Mouse (Mus musculus): ENCODE results near the gene Tle1. TPM values are rescaled to one million over a fixed set of nuclear protein-coding genes. Genes with fewer than 3 reads are reported as not detected.
A peak's percentile ranks its signal among the peaks of the same experiment; 100 is the strongest.

Gene Tle1
- polyA plus RNA-seq, 1 experiment = 57.0 TPM

DNA sequence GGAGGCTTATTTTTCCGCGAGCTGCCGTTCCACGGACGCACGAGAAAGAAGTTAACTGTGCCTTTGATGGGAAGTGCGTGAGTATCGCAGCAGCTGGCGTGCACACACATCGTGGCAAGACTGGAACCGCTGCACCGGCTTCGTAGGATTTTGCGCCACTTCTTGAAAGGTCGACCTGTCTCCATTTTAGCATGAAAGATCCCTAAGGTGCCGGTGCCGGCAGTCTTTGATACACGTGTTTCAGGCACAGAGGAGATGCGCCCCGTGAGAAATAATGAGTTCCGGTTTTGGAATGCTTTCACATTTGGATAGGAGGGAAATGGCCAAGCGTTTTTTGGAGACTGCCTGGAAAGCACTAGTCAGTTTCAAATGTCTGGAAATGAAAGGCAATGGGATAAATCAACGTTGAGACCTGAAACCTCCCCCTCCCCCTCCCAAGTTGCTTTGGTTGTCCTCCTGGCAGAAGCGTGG lies 837 bp upstream of the Tle1 start:
- WGBS = under 1% methylated on average over 24 of the region's 24 CpGs
- Histone ChIP-seq H3K27me3 (ENCODE audit: control insufficient read depth, insufficient read depth, low read length) (no peaks in the 10 kb centered on the region), H3K4me1 (ENCODE audit: control insufficient read depth, insufficient read depth, insufficient read length, low read length) (peaks cover 4% of the 10 kb centered on the region; the same call in 1 of the 2 replicates), H3K36me3 (ENCODE audit: control insufficient read depth, insufficient read depth, low read length) (0 out of 2 replicates have a peak, but pooled peaks cover 2% of the 10 kb centered on the region), H3K27ac (ENCODE audit: insufficient read depth, low read depth, low read length) (peak overlapping the region; percentile 78), H3K4me3 (ENCODE audit: low read depth, low read length) (peak overlapping the region; percentile 94)
- no peak for TF ChIP-seq CTCF (IDR thresholded peaks at IDR 0.05; ENCODE audit: extremely low read depth, insufficient read length, insufficient replicate concordance, low read depth, low read length)
- TF ChIP-seq POLR2A (IDR thresholded peaks at IDR 0.05; ENCODE audit: low read depth, low read length) = no peak

DNA sequence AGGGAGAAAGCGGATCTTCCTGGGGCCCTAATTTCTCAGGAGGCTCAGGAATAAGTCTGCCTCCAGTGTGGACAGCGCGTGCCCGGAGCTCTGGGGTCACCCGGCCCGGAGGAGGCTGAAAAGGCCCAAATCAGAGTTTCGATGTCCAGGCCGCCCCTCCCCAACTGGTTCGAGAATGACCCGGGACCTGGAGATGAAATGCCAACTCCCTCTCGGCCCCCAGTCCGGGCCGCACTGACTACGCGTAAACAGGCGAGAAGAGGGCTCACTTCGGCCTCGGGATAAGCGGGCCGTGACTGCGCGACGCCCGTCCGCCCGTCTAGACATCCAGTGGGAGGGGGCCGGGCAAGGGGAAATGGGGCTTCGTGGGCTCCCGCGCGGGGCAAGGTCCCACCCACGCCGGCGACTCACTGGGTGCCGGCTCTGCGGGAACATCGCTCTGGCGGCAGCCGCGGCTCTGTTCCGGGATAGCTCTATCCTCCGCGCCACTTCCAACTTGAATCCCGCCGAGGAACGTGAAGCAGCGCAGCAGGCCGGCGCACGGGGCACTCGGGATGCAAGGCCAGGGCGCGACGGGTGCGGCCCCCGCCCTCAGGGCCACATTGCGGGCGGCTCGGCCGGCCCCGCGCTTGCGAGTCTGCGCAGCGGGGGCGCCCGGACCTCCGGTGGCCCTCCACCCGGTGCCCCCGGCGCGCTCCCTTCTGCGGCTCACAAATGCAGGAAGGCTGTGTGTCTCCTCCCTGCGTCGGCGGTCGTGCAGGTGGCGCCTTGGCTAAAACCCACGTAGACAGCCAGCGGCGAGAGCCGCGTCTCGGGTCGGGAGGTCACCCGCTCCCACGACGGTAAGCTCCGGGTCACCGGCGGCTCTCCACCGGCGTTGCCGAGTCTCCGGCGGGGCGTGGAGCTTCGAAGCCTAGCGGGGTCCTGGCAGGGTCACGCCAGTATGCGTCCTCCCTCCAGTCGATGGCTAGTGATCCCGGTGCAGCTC lies 854 bp downstream of the Tle1 start:
- Histone ChIP-seq H3K36me3 (ENCODE audit: control insufficient read depth, insufficient read depth, low read length) (peaks cover 5% of the 10 kb centered on the region; the same call in 1 of the 2 replicates), H3K27ac (ENCODE audit: insufficient read depth, low read depth, low read length) (peak overlapping the region; percentile 82), H3K4me3 (ENCODE audit: low read depth, low read length) (peak overlapping the region; percentile 87), H3K27me3 (ENCODE audit: control insufficient read depth, insufficient read depth, low read length) (no peaks in the 10 kb centered on the region), H3K4me1 (ENCODE audit: control insufficient read depth, insufficient read depth, insufficient read length, low read length) (peaks cover 4% of the 10 kb centered on the region; the same call in 1 of the 2 replicates)
- TF ChIP-seq CTCF (IDR thresholded peaks at IDR 0.05; ENCODE audit: extremely low read depth, insufficient read length, insufficient replicate concordance, low read depth, low read length) (no peak), POLR2A (IDR thresholded peaks at IDR 0.05; ENCODE audit: low read depth, low read length) (no peak)
- WGBS = under 1% methylated on average over 103 of the region's 103 CpGs

DNA sequence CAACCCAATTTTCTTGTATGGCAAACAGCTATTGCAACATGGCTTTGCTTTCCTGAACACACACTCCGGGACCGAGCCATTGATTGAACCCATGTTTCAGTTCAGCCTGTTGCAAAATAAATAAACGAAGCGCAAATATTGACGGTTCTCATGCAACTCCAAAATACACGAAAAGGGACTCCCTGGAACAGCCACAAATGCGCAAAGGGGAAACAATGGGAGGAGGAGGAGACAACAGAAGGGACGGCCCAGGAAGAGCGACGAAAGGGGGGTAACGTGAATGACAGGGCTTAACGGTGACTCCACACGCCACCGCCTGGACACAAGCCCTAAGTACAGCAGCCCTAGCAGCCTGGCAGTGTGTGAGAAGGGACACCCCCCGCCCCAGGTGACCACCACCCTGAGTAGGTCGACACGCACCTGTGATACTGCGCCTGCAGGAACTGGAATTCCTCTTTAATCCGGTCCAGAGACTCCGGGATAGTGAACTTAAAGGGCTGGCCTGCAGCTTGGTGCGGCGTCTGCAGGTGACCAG lies 1.8 kb downstream of the Tle1 start:
- Histone ChIP-seq H3K4me3 (ENCODE audit: low read depth, low read length) (peak overlapping the region; percentile 87), H3K27me3 (ENCODE audit: control insufficient read depth, insufficient read depth, low read length) (no peaks in the 10 kb centered on the region), H3K27ac (ENCODE audit: insufficient read depth, low read depth, low read length) (peak overlapping the region; percentile 82), H3K4me1 (ENCODE audit: control insufficient read depth, insufficient read depth, insufficient read length, low read length) (peaks cover 4% of the 10 kb centered on the region; the same call in 1 of the 2 replicates), H3K36me3 (ENCODE audit: control insufficient read depth, insufficient read depth, low read length) (peaks cover 12% of the 10 kb centered on the region)
- TF ChIP-seq CTCF (IDR thresholded peaks at IDR 0.05; ENCODE audit: extremely low read depth, insufficient read length, insufficient replicate concordance, low read depth, low read length) (peak; percentile 74; the same call in 1 of the 2 replicates), POLR2A (IDR thresholded peaks at IDR 0.05; ENCODE audit: low read depth, low read length) (no peak)
- WGBS = 1% methylated on average over 22 of the region's 22 CpGs

DNA sequence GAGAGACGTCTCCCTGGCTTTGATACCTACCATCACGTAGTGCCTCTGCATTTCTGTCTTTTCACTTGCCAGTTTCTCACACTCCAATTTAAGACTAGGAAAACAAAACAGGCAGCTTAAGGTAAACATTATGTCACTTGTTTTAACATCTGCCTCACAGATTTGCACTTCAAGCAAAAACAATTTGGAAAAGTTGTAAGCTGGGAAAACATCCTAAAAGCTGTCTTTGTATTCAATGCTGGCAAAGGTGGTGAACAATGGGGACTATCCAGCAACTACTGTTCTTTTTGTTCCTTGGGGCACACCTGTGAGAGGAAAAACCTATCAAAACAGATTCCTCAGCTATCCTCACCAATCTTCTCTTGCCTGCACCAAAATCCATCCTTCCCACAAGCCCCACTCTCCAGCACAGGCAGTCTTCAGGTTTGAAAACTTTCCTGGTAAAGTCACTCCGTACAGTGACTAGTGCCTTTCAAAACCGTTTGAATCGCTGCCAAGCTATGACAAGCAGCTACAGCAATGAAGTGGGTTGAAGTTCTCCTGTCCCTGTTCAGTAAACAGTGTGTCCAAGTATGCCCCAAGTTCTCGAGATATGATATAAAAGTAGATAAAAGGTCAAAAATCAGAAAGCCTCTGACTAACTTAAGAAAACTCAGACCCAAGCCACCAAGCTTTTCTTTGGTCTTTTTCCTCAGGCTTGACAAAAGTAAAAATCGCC lies 2.7 kb downstream of the Tle1 start:
- Histone ChIP-seq H3K27me3 (ENCODE audit: control insufficient read depth, insufficient read depth, low read length) (no peaks in the 10 kb centered on the region), H3K27ac (ENCODE audit: insufficient read depth, low read depth, low read length) (0 out of 2 replicates have a peak overlapping the region, but pooled peaks have one; percentile 82), H3K4me3 (ENCODE audit: low read depth, low read length) (peak overlapping the region; percentile 14; the same call in 1 of the 2 replicates), H3K4me1 (ENCODE audit: control insufficient read depth, insufficient read depth, insufficient read length, low read length) (peaks cover 4% of the 10 kb centered on the region; the same call in 1 of the 2 replicates), H3K36me3 (ENCODE audit: control insufficient read depth, insufficient read depth, low read length) (peaks cover 16% of the 10 kb centered on the region)
- TF ChIP-seq POLR2A (IDR thresholded peaks at IDR 0.05; ENCODE audit: low read depth, low read length) (no peak), CTCF (IDR thresholded peaks at IDR 0.05; ENCODE audit: extremely low read depth, insufficient read length, insufficient replicate concordance, low read depth, low read length) (no peak)
- WGBS = 22% methylated on average over 7 of the region's 7 CpGs

DNA sequence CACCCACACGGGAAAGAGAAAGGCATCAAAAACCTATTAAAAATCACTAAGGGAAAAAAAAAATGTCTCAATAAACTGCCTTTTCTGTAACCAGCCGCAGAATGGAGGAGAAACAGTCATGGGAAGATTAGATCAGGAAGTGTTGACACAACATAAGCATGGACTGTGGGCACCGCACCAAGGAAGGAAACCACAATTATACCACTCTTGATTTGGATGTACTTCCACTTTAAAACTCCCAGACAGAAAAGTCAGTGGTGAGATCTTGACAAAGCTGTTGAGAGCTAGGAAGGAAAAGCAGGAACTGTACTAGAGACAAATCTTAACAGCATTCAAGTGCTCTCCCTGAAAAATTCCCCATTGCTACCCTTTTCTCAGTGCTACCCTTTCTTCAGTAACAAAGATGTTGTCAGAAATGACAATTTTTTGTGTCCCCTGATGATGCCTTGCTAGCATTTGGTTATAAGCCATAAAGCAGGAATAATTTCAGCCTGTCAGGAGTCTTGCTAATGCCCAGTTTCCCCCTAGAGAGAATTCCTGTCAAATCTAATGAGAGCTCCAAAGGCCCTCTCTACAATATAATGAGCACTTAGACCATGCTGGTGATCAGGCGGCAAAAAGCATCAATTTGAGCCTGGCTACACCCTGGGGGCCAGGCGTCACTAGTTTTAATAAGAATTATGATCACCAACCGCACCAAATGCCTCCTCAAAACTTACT lies 5.4 kb downstream of the Tle1 start:
- H3K27ac ChIP-seq (ENCODE audit: insufficient read depth, low read depth, low read length) = no peak overlapping the region

DNA sequence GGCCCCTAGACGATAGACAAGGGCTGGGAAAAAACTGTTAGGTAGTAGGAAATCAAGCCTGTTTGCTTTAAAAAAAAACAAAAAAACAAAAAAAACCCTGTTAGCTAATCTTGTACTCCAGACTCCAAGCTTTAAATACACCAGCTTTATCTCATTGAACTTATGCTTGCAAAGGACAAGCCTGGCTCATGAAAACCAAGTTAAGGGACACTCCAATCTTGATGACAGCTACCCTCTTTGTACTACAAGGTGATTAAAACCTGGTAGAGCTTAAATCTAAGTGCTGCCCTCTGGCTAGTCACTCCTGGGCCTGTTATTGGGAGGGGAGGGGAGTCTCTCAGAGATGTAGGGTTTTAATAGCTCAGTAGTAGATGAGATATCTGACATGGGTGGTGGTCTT lies 7.4 kb downstream of the Tle1 start:
- Histone ChIP-seq H3K4me3 (ENCODE audit: low read depth, low read length) (no peak overlapping the region), H3K27me3 (ENCODE audit: control insufficient read depth, insufficient read depth, low read length) (no peaks in the 10 kb centered on the region), H3K27ac (ENCODE audit: insufficient read depth, low read depth, low read length) (no peak overlapping the region), H3K4me1 (ENCODE audit: control insufficient read depth, insufficient read depth, insufficient read length, low read length) (peaks cover 4% of the 10 kb centered on the region; the same call in 1 of the 2 replicates), H3K36me3 (ENCODE audit: control insufficient read depth, insufficient read depth, low read length) (peaks cover 40% of the 10 kb centered on the region)
- no peak for TF ChIP-seq CTCF (IDR thresholded peaks at IDR 0.05; ENCODE audit: extremely low read depth, insufficient read length, insufficient replicate concordance, low read depth, low read length)
- WGBS = 88% methylated on average over 1 of the region's 1 CpGs

More for the DNA sequence above, 5.4 kb downstream of the Tle1 start:
- Histone ChIP-seq H3K4me1 (ENCODE audit: control insufficient read depth, insufficient read depth, insufficient read length, low read length) (peaks cover 4% of the 10 kb centered on the region; the same call in 1 of the 2 replicates), H3K36me3 (ENCODE audit: control insufficient read depth, insufficient read depth, low read length) (peaks cover 32% of the 10 kb centered on the region), H3K27me3 (ENCODE audit: control insufficient read depth, insufficient read depth, low read length) (no peaks in the 10 kb centered on the region), H3K4me3 (ENCODE audit: low read depth, low read length) (no peak overlapping the region)
- 57% methylated on average over 6 of the region's 6 CpGs for WGBS
- TF ChIP-seq CTCF (IDR thresholded peaks at IDR 0.05; ENCODE audit: extremely low read depth, insufficient read length, insufficient replicate concordance, low read depth, low read length) (no peak), POLR2A (IDR thresholded peaks at IDR 0.05; ENCODE audit: low read depth, low read length) (no peak)

Measured in small intestine, adult 2 months (tissue).